Comparison of ENCODE assay signal across 15 mouse cellular contexts in the genomic region with DNA sequence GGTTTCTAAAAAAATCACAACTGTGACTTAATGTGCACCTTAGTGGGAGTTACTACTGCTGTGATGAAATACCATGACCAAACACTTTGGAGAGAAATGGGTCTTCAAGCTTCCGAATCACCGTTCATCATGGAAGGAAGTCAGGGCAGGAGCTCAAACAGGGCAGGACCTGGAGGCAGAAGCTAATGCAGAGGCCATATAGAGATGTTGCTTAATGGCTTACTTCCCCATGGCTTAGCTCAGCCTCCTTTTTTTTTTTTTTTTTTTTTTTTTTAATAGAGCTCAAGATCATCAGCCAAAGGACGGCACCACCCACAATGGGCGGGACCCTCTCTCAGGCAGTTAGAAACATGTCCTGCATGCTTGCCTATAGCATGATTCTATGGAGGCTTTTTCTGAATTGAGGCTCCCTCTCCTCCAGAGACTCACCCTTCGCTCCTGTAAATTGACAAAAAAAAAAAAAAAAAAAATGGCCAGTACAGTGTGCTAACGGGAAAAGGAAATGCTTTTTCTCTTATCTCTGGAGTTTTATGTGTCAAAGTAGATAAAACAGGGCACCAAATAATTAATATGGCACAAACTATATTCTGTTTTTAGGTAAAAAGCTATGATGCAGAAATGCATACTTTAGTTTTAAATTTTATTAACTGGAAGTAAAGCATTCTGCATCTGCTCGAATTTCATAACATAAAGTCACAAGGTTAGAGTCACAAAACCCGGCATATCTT.
"Had no signal": no experiment of that assay in that cellular context is flagged by ENCODE, and none has a peak within 500 bp of the region (broad histone marks: within the 10 kb centered on the region; RNA-seq: fewer than 3 reads in every experiment).

No protein-coding gene starts in this region.

- H3K9ac ChIP-seq: kidney, embryonic 15.5 days; limb, embryonic 15.5 days; liver, embryonic 15.5 days; lung, embryonic 14.5 days; neural tube, embryonic 15.5 days had no signal

- H3K36me3 ChIP-seq: kidney, embryonic 15.5 days; limb, embryonic 15.5 days; liver, embryonic 15.5 days; midbrain, embryonic 10.5 days; neural tube, embryonic 15.5 days had no signal

- H3K4me2 ChIP-seq: kidney, embryonic 15.5 days; limb, embryonic 15.5 days; liver, embryonic 15.5 days; lung, embryonic 14.5 days; neural tube, embryonic 15.5 days had no signal

- H3K27ac ChIP-seq: kidney, embryonic 15.5 days; limb, embryonic 15.5 days; liver, embryonic 15.5 days; midbrain, embryonic 10.5 days; neural tube, embryonic 15.5 days had no signal

- DNase-seq: kidney, adult 18-20 months; kidney, postnatal 25 days; layer of hippocampus, postnatal 36 days; lung, embryonic 14.5 days; lung, postnatal 14 days; midbrain, embryonic 14.5 days; spleen, adult 18-20 months; thymus, postnatal 36 days had no signal

- H3K4me1 ChIP-seq: kidney, embryonic 15.5 days; limb, embryonic 15.5 days; liver, embryonic 15.5 days; midbrain, embryonic 10.5 days; neural tube, embryonic 15.5 days had no signal

- ATAC-seq: inflammation-experienced regulatory T-cells, adult 6 months had no signal

- H3K27me3 ChIP-seq: kidney, embryonic 15.5 days; limb, embryonic 15.5 days; liver, embryonic 15.5 days; neural tube, embryonic 15.5 days had no signal

- H3K9me3 ChIP-seq: kidney, embryonic 15.5 days; limb, embryonic 15.5 days; liver, embryonic 15.5 days; midbrain, embryonic 10.5 days; neural tube, embryonic 15.5 days had no signal

- H3K4me3 ChIP-seq: kidney, embryonic 15.5 days; limb, embryonic 15.5 days; liver, embryonic 15.5 days; midbrain, embryonic 10.5 days; myocyte; neural tube, embryonic 15.5 days had no signal
